Mouse (Mus musculus) frontal cortex, adult 2 months (tissue): Measurements from ENCODE around the gene Ttll4. TPM values are rescaled to one million over a fixed set of nuclear protein-coding genes. Genes with fewer than 3 reads are reported as not detected.

Experiments used
- DNase-seq, 2 experiments: peaks; one replicate each; pipeline ENCODE4 v3.0.0; 2022; ENCODE audit warnings: low spot score in 1 of 2; ENCODE audit errors: extremely low spot score in 1 of 2
- polyA plus RNA-seq: library from polyadenylated mRNA; depleted of rRNA; stranded (reverse); fragments of >200 nt; gene quantifications from 2 replicates; pipeline ENCODE4 v1.2.3, GENCODE M21; 2012

The Ttll4 gene
- polyA plus RNA-seq, 1 experiment: 19.2 TPM

DNA sequence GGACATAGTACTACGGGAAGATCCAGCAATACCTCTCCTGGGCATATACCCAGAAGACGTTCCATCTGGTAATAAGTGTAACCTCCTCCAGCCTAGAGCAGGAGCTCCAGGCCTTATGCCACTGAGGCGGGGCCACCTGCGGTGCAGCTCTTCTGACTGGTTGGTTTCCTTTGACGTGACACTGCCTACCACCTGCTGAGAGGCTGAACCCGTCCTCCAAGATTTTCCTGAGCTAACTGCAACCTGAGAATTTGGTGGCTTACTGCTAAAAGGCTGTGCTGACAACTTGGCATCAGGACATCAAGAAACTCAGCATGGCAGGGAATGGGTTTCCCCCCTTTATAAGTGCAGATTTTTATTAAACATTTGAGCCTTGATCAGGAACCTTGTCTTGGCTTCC, 48.0 kb downstream of the Ttll4 start:
- no peak for DNase-seq

DNA sequence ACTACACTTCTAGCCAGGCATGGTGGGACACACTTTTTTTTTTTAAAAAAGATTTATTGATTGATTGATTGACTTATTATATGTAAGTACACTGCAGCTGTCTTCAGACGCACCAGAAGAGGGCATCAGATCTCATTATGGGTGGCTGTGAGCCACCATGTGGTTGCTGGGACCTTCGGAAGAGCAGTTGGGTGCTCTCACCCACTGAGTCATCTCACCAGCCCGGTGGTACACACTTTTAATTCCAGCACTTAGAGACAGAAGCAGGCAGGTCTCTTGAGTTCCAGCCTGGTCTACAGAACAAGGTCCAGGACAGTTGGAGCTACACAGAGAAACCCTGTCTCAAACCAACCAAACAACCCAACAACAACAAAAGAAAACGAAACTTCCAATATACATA, 50.5 kb downstream of the Ttll4 start:
- DNase-seq: no peak

DNA sequence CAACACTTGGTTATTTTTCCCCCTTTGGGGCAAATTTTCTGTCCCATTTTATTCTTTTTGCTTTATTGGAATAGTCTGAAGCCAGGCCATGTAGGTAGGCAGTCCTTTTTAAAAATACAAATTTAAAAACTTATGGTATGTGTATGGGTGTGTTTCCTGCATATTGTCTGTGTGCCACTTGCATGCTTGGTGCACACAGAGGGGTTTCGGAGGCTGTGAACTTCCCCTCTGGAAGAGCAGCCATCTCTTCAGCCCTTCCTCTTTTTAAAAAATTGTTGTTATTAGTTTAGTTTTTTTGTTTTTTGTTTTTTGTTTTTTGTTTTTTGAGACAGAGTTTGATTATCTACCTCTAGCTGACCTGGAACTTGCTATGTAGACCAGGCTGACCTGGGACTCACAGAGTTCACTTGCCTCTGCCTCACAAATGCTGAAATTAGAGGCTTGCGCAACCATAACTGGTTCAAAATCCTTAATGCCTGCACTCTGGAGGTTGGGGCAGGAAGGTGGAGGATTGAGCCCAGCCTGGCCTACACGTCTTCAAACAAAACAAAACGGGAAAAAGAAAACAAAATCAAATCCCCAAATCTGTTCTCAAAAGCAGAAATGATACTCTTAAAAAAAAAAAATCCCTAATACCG, 51.0 kb downstream of the Ttll4 start:
- no peak for DNase-seq

DNA sequence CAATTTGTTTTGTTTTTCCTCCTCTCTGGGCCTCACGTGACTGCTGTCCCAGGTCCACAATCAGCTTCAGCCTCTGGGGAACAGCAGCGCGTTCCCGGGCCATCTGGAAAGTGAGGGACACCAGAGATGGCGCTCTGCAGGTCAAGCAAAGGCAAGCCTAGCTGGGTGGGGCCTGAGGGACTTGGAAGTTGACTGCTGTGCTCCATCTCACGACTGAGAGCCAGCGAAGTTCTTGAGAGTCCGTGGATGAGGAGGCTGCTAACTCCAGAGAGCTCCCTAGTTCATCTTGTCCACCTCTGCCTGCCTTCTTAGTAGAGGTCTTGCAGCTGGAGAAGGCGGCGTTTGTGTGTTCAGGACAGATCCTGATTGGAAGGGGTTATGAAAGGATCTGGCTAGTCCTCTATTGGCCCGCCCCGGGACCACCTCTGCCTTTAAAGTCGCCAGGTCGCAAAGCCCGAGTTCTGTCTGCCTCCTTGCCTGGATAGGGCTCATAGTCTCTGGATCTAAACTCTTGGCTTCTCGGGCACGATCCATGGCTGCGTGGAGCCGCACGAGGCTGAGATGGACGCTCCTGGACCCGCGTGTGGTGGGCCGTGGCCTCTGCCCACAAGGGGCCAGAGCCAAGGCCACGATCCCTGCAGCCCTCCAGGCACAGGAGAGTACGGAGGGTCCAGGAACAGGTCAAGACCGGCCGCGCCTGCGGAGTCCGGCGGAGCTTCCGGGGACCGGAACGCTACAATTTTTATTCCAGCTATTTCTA, 51.7 kb downstream of the Ttll4 start, which contains the start of gene Cyp27a1:
TSS of gene Cyp27a1 (plus strand) at position 476 of the 760 bp plus-strand sequence.
- DNase-seq: peak in 1 of 2 experiments; percentile 19

DNA sequence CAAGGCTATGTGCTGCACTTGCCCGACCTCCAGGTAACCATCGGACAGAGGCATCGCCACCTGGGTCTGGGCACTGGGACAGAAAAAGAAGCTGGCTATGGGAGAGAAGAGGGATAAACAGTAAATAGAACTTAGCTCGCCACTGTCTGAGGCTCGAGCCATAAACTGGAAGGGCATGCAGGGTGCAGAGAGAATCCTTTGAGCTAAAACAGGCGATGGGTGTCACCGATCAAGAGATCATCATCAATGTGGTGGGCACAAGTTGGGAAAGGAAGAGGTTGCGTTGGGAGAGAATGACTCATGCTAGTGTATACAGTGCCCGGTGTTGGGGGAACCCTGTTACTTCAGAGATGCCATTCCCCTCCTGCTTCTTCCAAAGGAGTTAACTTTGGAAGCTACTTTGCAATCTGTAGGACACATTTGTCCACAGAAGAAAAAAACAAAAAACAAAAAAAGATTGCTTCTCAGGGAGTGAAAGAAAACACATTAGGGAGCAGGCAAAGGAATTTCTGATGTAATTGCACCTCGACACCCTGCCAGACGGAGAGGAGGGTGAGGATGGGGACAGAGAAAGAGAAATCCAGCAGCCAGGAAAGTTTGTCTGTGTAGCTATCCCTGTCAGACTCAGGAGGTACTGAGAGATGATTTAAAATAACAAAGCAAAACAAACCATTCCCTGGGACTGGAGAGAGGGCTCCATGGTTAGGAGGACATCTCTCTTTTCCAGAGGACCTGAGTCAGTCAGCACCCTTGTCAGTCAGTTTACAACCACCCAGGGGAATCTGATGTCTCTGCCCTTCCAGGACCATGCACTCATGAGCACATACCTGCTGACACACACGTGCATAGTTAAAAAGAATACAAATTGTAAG, 52.5 kb downstream of the Ttll4 start:
- no peak for DNase-seq

DNA sequence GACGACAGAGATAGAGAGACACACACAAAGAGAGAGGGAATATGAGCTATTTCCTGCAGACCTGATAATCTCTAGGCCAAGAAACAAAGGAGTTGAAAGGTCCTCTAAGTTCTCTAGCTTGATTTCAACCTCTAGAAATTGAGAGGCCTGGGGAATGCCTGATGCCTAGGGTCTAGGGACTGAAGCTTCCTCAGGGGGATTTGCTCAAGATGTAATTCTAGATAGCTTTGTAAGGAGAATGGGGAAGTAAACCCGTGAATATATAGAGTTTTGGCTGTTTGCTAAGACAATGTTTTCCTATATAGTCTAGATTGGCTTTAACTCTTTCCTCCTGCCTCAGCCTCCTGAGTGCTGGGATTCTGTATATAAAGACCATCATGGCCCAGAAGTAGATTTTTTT, 53.4 kb downstream of the Ttll4 start:
- DNase-seq: no peak

DNA sequence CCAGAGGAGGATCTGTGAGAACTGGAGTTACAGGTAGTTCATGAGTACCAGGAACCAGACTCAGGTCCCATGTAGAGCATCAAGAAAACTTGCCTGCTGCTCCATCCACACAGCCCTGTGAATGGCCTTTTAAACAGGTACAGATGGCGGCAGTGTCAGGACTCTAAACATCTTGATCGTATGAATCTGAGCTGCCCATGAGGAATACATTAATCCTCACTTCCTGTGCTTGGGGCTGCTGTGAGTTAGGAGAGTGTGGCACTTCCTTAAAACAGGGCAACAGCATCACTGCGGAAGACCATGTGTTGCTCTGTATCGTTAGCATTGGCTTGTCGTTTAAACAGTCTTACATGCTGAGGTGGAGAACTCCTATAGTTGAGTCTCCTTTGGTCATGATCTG, 53.9 kb downstream of the Ttll4 start:
- no peak for DNase-seq

DNA sequence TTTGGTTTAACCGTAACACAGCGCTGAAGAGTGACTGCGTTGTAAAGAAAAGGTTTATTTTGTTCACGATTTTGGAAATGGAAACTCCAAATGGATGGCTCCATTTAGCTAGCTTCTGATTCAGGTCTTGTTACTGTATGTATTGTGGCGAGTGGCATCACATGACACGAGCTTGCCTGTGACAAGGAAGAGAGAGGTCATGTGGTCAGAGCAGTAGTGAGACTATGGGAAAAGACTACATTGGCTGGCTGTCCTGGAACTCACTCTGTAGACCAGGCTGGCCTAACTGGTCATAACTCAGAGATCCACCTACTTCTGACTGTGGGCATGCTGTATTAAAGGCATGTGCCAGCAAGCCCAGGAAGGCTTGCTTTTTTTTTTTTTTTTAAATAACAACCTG, 54.3 kb downstream of the Ttll4 start:
- no peak for DNase-seq

DNA sequence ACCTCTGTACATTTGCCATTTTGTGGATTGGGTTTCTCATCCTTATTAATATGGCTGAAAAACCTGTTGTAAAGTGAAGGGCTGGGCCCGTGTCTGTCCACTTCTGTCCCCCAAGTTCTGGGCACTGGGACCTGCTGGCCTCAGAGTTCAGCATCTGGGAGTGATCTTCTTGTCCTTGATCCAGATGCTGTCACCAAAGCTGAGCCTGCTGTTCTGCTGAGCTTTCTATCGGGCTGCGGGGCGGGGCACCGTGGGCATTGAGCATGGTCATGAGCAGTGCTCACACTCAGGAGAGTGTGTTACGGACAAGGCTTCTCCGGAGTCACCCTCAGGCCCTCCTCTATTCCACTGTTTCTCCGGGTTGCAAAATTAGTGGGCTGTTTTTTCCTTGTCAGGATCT, 56.6 kb downstream of the Ttll4 start:
- DNase-seq: no peak

DNA sequence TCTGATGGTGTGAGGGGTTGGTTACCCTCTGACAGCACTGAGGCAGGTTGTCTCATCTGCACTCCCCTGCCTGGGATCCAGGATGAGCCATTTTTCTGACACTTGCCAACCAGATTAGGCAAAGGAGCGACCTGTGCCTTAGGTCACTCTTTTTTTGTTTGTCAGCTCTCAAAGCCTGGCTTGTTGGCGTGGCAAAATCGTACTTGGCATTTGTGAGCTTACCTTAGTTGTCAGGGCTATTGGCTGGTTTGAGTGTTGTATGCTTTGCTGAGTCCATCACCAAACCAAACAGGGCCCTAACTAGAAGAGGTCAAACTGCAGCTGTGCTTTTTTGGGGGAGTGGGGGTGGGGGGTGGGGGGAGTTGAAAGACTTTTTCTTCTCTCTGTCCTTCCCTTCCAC, 57.7 kb downstream of the Ttll4 start:
- DNase-seq: no peak

DNA sequence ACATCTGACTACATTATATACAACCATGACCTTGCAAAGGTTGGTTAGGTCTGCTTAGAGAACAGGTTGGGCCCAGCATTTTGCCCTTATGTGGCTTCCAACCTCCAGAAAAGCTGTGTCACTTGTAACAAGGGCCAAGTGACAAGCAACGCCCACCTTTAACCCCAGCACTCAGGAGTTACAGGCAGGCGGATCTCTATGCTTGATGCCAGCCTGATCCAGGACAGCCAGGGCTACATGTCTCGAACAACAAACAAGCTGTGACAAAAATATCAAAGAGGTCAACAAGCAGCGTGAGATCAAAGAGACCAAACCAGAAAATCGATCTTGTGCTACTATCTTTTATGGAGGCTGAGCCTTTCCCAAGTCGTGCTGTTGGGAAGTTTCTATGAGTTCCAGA, 60.1 kb downstream of the Ttll4 start:
- no peak for DNase-seq

DNA sequence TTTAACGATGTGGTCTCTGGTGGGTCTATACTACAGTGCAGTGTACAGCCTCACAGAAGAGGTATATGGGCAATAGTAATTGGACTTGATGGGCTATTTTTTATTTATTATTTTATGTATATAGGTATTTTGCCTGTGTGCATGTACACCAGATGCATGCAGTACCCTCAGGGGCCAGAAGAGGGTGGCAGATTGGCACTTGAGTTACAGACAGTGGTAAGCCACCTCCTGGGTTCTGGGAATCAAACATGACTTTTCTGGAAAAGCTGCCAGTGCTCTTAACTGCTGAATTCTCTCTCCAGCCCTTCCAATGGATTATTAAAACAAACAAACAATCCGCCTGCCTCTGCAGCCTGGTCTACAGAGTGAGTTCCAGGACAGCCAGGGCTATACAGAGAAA, 62.2 kb downstream of the Ttll4 start:
- no peak for DNase-seq

DNA sequence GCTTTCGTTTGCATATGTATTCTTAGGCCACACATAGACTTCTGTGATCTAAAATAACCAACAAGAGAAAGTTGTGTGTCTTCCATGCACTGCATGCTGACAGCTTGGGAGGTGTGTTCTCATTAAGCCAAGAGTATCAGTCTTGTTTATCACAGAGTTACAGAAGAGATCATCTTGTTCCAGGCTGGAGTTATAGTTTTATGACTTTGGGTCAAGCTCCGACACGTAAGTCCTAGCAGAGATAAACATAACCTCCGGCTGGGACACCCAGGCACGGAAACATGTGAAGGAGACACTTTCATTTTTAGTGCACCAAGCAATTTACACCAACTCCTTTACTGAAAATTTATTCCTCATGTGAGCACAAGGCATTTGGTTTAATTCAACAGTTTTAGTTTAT, 64.6 kb downstream of the Ttll4 start:
- DNase-seq: no peak

DNA sequence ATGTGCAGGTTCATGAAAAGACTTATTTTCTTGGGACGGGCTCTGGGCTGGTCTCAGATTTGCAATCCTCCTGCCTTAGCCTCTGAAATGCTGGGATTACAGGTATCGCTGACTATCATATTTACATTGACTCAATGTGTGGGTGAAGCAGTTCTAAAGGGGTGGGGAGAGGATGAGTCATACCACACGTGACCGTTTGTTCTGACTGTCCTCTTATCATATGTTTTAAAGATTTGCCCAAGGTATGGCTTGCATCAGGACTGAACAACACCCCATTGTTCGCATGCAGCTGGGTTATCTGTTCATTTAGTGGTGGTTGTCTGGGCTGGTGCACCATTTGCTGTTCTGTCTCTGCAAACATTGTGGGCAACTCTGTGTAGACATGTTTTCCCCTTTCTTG, 65.1 kb downstream of the Ttll4 start:
- DNase-seq: no peak

DNA sequence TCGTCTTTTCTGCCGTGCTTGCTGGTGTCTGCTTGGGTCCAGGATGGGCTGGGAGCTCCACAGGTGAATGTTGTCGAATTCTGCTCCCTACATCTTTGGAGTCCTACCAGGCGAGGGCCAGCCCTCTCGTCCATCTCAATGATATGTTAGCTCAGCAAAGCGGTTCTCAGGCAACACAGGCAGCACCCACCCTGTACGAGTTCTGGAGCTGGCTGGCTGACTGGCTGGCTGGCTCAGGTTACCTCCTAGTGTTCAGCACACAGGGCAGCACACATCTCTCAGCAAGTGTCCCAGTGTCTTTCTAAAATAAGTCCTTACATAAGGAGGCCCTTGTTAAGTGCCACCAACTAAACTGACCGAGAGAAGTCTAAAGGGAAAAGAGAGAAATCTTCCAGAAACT, 66.9 kb downstream of the Ttll4 start:
- no peak for DNase-seq

DNA sequence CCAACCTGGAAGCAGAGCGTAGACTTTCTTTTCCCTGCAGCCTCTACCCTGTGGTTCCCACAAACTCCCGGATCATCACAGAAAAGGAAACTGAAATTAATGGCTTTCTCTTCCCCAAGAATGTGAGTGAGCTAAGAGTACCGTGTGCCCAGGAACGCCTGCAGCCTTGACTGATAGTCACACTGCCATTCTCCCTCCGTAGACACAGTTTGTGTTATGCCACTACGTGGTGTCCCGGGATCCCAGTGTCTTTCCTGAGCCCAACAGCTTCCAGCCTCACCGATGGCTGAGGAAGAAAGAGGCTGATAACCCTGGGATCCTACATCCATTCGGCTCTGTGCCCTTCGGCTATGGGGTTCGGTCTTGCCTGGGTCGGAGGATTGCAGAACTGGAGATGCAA, 75.4 kb downstream of the Ttll4 start:
- DNase-seq: no peak

DNA sequence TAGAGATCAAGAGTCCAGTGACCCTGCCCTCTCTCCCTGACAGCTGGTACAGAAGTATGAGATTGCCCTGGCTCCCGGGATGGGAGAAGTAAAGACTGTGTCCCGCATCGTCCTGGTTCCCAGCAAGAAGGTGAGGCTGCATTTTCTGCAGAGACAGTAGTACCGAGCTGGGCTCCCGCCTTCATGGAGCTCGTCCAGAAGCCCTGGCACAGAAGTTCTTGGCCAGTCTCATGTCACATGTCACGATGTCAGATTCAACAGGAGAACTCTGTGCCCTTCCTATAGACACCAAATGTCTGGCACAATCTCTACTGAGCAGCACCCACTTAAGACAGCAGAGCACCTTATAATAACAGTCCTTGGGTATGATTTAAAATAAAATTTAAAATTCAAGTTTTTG, 76.0 kb downstream of the Ttll4 start:
- DNase-seq: no peak

DNA sequence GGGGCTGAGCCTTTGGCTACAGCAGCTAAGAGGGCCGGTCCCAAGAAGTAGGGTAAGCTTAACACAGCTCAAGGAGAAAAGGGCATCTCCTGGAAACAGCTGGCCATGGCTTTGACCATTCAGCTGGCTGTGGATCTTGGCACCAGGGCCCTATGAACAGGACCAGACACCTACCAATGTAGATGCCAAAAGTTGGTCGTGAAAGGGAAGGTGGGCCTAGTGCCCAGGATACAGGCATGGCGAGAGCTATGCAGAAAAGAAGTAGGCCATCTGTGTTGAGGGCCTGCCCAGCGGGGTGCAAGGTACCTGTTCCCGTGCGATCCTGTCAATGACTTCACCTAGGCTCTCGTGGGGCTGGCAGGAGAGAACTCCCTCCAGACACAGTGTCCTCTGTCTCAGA, 79.3 kb downstream of the Ttll4 start:
- no peak for DNase-seq

DNA sequence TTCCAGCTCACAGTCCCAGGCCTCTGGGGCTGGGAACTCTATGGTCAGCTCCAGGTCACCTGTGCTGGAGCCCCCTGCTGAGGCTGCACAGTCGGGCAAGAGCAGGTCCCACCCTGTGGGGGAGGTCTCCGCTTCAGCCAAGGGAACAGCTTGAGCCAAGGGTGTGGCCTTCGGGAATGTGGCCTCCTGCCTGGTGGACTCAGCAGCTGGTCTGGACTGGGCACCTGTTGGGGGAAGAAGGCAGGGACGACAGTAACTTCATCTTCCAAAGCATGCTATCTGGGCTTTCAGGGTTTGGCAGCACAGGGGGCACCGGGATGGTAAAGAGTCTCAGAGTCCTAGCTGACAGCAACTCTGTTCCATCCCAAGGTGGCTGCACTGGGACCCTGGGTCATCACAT, 85.8 kb downstream of the Ttll4 start:
- DNase-seq: no peak

DNA sequence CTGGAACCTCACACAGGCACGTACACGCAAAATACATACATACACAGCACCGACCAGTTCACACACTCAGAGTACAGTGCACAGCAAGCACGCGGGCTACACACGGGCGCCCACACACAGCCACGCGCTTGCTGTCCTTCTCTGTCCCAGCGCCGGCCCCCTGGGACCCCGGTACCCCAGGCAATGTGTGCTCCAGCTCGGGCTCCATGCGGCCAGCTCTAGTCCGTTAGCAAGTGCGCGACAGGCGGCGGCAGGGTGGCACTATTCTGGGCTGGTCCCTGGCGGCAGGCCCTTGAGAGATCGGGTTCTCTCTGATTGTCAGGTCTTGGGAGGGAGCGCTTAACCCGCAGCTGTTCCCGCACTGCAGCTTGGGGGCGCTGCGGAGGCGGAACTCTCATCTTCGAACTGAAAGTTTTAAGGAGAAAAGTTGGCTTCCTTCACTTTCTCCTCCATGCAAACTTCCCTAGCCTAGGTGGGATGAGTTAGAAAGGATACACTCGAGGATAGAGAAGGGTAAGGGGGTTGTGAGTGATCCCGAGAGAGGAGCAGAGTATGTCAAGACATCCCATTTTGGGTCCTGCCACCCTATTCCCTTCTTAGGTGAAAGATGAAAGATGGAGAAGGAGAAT, 87.2 kb downstream of the Ttll4 start, which contains the start of gene Prkag3:
TSS of gene Prkag3 (minus strand) at position 579 of the 629 bp plus-strand sequence.
- DNase-seq: peak in 1 of 2 experiments; percentile 58

DNA sequence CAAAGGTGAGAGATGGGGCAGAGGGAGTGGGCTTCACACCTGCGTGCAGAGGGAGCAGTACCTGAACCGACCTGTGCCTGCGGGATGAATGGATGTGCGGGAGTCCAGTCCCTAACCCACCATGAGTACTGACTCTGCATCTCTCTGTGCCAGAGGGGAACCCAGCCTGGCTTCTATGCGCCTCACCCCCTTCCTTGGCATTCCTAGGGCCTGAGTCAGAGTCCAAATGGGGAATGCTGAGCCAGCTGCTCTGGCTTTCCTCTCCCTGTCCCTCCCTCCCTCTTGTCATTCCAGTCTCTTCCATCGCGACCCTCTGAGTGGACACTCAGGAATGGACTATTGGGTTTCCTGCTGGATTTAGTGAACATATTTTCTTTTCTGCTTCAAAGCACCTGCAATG, 87.8 kb downstream of the Ttll4 start:
- no peak for DNase-seq
